Mouse (Mus musculus) retina, adult 2 months (tissue): ENCODE results near the gene Ncmap.

Experiments
- DNase-seq: peaks from one replicate; pipeline ENCODE4 v3.0.0-alpha.2; 2012; ENCODE audit warnings: low read depth, low spot score

Gene Ncmap

DNA sequence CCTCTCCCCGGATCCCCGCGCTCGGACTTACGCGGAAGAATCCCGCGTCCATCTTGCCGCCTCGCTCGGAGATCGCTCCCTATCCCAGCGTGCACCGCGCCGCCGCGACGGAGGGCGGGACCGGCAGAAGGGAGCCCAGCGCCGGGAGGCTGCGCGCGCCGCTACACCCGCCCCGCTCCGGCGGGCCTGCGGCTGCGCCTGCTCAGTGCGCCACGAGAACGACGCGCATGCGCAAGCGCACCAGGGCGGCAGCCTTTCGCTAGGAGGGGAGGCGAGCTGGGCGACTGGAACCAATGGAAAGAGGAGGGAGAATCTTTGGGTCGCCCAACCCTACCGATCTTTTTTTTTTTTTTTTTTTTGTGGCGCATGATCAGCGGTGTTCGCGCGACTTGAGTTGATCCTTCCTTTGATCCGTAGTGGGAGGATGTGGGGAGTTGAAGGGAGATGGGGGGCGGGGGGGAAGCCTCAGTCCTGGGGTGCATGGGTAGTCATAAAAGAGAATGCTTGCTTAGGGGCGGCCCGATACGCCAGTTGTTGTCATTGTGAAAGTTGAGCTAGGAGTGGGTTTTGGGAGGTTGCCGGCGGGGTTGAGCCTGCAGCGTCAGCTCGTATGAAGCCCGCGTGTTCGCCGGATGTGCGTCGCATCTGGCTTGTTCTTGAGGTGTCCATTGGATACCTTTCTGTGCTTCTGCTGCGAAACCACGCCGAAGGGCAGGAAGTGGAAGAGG, 44.8 kb downstream of the Ncmap start, which contains the start of gene Srrm1:
Gene Srrm1 (minus strand): TSS at position 256 of the 728 bp plus-strand sequence.
- peak; percentile 96 for DNase-seq

DNA sequence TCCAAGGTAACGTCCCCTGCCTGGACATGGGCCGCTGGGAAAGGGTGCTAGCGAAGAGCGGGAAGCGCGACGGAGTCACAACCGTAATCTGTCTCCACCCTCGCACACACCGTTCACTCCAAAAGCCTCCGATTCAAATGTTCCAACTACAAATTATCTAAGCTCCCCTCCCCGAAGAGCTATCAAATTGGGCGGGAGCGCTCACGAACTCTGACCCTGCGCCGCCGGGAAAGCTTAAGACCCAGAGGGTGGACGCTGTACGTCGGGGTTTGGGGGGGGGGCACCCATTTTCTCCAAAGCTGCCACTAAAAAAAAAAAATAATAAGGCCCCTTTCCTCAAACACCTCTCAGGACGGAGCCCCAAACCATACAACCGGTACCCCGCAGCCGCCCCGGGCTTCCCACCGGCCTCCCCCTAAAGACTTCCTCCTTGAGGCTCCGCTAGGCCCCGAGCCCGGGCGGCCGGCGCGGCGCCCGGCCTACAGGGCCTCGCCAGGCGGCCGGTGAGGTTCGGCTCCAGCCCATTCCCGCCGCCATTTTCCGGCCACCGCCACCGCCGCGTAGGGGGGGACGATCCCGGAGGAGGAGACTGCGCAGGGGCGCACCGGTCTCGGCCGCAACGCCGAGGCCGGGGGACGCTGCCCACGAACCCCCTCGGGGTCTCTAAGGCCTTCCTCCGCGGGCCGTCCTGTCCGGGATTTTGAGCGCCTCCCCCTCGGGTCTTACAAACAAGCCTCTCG, 45.5 kb downstream of the Ncmap start:
- DNase-seq, result no peak

DNA sequence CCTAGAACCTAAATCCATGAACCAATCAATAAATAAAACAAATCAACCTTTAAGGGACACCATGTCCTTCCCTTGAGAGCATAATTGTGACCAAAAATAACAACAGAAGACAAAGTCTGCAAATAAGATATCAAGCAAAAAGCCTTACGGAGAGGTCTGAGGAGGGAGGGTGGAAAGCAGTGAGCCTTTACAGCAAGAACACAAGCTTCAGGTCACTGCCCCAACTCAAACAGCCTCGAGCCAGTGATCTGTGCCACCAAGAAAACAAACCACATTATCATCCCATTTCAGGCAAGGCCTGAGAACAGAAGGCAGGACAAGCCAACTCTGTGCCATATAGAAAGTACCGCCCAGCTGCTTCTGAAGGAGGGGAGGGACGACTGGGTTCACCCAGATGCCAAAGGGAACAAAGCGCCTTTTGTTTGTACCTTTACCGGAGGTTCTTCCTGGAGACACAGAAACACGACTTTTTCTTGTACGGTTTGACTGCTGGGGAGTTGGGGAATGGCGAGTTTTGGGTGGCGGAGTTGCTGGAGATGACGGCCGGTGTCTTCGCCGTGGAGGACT, 60.6 kb downstream of the Ncmap start:
- no peak for DNase-seq

GRCm38 (mm10) chr4:135336023-135336357, 62.0 kb downstream of the Ncmap start:
- no peak for DNase-seq

DNA sequence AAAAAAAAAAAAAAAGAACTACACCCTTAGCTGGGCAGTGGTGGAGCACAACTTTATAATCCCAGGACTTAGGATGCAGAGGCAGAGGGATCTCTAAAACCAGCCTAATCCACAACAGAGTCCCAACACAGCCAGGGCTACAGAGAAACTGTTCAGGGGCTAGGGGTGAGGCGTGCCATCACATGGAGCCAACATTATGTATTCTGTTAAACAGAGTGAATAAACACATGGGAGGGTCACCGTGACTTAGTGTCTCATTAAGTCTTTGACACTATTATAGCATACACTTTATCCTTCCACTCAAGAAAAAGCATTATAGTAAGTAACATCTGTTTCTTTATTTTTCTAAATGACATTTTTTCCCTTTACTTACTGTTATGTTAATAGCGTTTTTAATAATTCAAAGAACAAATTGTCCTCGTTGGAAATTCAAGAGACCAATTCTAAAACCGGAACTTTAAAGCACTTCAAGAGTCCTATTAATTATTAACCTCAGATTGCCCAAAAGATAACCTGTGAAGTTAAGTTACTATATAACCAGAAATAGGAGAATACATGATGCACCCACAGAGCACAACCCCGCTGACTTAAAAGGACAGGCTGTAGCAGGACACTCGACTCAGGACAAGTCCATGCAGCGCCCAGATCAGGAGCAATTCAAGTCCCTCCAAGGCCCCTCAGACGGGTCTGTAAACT, 62.6 kb downstream of the Ncmap start:
- DNase-seq, result no peak

GRCm38 (mm10) chr4:135326469-135326868, 71.6 kb downstream of the Ncmap start:
- no peak for DNase-seq

GRCm38 (mm10) chr4:135326046-135326445, 72.0 kb downstream of the Ncmap start:
- DNase-seq, result no peak

GRCm38 (mm10) chr4:135323021-135323420, 75.0 kb downstream of the Ncmap start:
- no peak for DNase-seq
